Mouse (Mus musculus): ENCODE data around the gene Inpp5k. TPM values are rescaled to one million over a fixed set of nuclear protein-coding genes. Genes with fewer than 3 reads are reported as not detected.
"Not testable (repeated sequence)": the region's sequence is repeated elsewhere in the genome, so short reads cannot be mapped to it uniquely, and the experiment has no call there.

Gene Inpp5k
- total RNA-seq (2021): 10 to 100 TPM; 32.7 to 32.8 TPM
- long read RNA-seq, experiment 1, transcript Inpp5k-201 (12 exons, 2,679 nt): major isoform, 57 of 66 reads
- long read RNA-seq, experiment 1, partial matches to known transcripts: 1 of 66 reads
- long read RNA-seq, experiment 1, other reads (novel, unspliced or antisense): 8 of 66 reads
- long read RNA-seq, experiment 2, transcript Inpp5k-201 (12 exons, 2,679 nt): major isoform, 68 of 76 reads
- long read RNA-seq, experiment 2, partial matches to known transcripts: 2 of 76 reads
- long read RNA-seq, experiment 2, other reads (novel, unspliced or antisense): 6 of 76 reads

GRCm38 (mm10) chr11:75630645-75631229, at the start of gene Inpp5k:
Gene Inpp5k (plus strand): TSS chr11:75630988.
- intact Hi-C loops (cut with DNase I): loop anchor here (2.0 to 5.0 kb wide), 2 partner anchors 50 to 122 kb away; no protein-coding TSS in a partner anchor
- peak; percentile 96 for DNase-seq

- DNase-seq: no peak
- intact Hi-C loops (cut with DNase I): no loop called here
Measured at GRCm38 (mm10) chr11:75581495-75582149, 49.2 kb upstream of the Inpp5k start.

GRCm38 (mm10) chr11:75583521-75583920, 47.3 kb upstream of the Inpp5k start:
- no peak for DNase-seq
- intact Hi-C loops (cut with DNase I): no loop called here

DNA sequence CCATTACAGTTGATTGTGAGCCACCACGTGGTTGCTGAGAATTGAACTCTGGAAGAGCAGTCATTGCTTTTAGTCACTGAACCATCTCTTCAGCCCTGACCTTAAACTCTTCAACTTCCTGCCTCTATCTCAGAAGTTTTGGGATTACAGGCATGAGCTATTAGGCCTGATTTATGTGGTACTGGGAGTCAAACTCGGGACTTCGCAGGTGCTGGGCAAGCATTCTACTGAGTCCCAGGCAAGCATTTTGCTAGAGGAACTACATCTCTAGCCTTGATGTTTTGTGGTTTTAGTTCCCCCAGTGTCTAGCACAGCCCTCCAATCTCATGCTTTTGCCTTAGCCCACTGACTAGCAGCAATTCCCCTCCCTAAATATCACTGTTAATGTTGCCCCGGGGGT, 45.7 kb upstream of the Inpp5k start:
- no peak for DNase-seq
- intact Hi-C loops (cut with DNase I): no loop called here

DNA sequence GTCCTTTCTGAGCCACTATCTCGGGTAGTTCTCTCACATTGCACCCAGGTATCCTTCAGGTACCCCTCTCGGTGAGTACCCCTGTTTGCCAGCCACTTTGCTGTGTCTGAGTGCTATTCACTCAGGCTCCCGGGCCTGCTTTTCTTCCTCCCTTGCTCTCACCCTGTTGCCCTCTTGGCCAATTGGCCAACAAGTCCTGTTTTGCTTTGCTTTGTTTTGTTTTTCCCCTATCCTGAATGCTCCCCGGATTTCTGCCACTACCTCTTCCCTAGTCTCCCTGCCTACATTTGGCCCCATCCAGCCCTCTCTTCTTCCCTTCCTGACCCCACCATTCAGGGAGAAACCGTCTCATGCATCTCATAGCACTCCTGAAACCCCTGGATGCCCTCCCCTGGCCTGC, 44.8 kb upstream of the Inpp5k start:
- DNase-seq: no peak
- intact Hi-C loops (cut with DNase I): no loop called here

GRCm38 (mm10) chr11:75586963-75587362, 43.8 kb upstream of the Inpp5k start:
- intact Hi-C loops (cut with DNase I): no loop called here
- no peak for DNase-seq

DNA sequence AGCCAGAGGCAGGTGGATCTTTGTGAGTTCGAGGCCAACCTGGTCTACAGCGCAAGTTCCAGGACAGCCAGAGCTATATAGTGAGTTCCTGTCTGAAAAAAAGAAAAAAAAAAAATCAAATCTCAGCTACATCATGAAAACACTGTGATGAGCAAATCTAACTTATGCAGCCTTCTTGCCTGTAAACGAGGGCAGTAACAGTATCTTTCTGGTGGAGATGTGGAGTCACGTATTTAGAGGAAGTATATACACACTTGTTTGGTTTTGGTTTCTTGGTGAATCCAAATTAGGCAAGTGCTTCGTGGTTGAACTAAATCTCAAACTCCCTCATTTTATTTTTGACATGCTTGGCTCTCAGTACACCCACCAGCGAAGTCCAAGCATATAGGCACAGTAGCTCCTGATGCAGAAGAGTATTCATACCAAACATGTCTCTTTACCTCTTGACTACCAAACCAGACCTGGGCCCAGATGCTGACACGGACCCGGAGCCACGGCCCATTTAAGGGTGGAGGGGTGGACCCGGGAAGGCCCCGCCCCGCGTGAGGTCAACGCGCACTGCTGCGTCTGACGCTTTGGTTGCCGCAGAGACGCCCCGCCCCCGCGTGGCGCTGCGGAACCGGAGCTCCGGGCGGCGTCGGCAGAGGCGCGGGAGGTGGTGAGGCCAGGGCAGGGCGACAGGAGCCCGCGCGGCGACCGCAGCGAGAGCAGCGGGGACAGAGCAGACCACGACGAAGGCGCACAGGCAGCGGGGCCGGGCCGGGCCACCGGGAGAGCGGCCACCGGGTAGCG, 43.1 kb upstream of the Inpp5k start, which contains the start of gene Pitpna:
TSS of gene Pitpna (plus strand) at position 605 of the 792 bp plus-strand sequence.
- intact Hi-C loops (cut with DNase I): no loop called here
- DNase-seq: peak; percentile 98

GRCm38 (mm10) chr11:75588285-75588941, 42.4 kb upstream of the Inpp5k start:
- intact Hi-C loops (cut with DNase I): no loop called here
- no peak for DNase-seq

DNA sequence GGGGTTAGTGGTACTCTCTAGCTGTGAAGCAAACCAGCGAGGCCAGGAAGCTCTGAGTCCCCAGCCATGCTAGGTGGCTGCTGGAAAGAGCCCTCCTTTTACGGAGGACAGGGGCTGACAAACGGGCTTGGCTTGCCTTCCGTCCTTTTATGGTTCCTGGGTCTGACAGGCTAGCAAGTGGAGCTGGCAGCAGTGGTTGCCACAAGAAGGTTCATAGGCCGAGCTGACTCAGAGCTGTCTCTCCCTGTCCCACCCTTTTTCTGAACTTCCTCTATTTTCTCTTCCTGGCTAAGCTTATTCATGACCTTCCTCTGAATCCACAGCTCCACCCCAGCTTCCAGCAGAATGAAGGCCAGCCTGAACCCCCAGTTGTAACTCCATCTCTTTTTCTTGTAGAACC, 38.2 kb upstream of the Inpp5k start:
- intact Hi-C loops (cut with DNase I): no loop called here
- no peak for DNase-seq

- DNase-seq: no peak
- intact Hi-C loops (cut with DNase I): no loop called here
Measured at GRCm38 (mm10) chr11:75594431-75594830, 36.4 kb upstream of the Inpp5k start.

DNA sequence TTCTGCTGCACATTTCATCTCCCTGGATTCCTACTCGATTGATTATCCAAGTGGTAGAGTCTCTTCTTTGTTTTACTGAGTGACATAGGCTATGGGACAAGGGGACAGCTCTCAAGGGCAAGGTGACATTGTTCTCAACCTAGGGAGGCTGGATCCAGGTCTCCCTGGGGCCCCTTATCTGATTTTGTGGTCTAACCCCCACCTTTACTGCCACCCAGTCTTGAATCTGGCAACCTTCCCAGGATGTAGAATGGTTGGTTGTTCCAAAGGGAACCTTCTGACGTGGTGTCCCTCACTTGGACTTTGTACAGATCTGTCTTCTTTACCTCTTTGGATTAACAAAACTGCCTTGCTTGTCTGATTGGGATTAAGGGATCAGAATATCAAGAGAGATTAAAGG, 35.4 kb upstream of the Inpp5k start:
- DNase-seq: no peak
- intact Hi-C loops (cut with DNase I): no loop called here

- no peak for DNase-seq
- intact Hi-C loops (cut with DNase I): no loop called here
Measured at GRCm38 (mm10) chr11:75595816-75596215, 35.0 kb upstream of the Inpp5k start.

DNA sequence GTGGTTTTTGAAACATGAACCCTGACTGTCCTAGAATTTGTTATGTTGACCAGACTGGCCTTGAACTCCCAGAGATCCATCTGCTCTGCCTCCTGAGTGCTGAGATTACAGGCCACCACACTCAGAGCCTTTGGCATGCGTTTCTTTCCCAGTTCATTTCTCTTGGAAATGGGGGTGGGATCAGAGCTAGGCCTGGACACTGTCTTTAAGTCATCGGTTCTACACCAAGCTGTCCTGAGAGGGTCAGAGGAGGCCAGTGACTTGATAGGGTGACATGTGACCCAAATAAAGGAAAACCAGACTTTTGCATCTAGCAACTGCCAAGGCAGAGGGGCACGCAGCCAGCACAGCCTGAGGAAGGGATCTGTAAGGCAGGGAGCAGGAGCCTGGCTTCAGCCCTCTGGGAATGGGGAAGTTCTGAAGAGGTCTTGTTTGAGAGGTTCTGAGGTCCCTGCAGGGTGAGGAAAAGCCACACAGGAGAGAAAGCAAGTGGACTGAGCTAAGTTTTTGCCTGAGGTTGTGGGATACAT, 34.0 kb upstream of the Inpp5k start:
- intact Hi-C loops (cut with DNase I): no loop called here
- DNase-seq: peak; percentile 62 to 80

DNA sequence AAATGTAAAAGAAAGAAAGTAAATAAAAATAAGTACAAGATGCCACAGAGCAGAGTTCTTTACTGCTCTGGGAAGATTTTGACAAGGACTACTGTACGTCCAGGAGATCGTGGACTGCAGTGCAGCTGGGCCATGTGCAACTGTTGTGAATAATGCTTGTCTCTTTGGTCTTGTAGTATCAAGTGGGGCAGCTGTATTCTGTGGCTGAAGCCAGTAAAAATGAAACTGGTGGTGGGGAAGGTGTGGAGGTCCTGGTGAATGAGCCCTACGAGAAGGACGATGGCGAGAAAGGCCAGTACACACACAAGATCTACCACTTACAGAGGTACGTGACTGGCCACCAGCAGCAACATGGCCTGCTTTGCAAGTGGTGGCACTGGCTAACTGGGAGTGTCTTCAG, 32.8 kb upstream of the Inpp5k start:
- intact Hi-C loops (cut with DNase I): no loop called here
- no peak for DNase-seq

DNA sequence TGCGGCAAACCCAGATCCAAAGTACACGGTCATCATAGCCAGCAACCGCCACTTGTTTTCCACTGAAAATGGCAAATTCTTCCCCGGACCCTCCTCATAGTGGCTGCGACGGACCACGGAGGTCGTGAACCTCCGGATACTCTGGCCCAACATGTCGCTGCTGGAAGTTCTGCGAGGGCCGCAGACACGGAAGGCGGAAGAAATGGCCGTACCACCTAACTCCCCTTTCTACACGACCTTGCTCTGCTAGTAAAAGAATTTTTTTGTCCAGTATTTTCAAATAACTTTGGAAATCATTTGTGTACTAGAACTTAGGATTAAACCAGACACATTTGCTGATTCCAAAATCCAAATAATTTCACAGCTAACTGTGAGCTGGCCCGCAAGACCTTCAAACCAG, 31.0 kb upstream of the Inpp5k start:
- DNase-seq; intact Hi-C loops (cut with DNase I): not testable (repeated sequence)

DNA sequence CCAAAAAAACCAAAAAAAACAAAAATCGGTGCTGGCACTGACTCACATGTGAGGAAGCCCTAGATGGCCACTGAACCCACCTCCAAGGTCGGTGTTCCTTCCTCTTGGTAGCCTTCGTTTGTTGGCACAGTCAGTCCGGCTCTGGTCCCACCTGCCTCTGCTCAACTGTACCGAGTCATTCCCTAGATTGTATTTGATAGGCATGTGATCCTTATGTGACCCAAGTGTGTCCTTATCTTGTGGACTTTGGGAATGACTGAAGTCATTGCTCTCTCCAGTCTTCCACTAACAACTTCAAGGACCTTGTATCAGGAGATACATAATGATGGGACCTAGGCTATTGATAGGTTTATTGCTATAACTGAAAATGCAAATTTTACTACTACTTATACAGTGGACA, 26.0 kb upstream of the Inpp5k start:
- intact Hi-C loops (cut with DNase I): no loop called here
- DNase-seq: no peak

DNA sequence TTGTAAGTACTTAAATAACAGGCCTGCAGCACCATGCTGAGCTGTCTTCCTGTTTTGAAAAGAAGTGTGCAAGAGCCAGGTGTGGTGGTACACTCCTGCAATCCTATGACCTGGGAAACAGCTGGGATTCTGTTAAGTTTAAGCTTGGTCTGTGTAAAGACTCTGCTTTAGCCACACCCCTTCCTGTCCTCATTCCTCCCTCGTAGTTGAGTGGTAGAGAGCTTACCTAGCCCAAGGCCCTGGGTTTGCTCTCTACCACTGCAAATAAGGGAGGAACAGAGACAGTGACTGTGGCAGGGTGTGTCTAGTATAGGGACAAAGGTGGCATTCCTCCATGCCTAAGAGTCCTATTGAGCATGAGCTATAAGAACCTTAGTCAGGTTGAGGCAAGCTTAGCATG, 25.5 kb upstream of the Inpp5k start:
- intact Hi-C loops (cut with DNase I): no loop called here
- DNase-seq: no peak

DNA sequence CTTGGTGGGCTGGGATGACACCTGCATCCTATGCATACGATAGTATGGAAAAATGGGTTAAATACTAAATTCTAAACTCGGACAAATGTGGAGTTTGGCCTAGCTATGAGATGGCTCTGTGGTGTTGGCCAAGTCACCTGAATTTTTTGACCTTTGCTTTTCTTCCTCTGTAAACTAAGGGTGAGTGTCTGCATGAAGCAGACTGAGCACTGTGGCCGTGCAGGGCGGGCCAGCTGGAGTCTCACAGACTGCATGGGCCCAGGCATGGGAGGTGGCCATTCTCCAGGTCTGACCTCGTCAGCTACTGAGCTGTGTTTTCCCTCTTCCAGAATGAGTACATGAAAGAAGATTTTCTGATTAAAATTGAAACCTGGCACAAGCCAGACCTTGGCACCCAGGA, 22.0 kb upstream of the Inpp5k start:
- intact Hi-C loops (cut with DNase I): no loop called here
- no peak for DNase-seq

- no peak for DNase-seq
- intact Hi-C loops (cut with DNase I): no loop called here
Measured at GRCm38 (mm10) chr11:75610021-75610420, 20.8 kb upstream of the Inpp5k start.

DNA sequence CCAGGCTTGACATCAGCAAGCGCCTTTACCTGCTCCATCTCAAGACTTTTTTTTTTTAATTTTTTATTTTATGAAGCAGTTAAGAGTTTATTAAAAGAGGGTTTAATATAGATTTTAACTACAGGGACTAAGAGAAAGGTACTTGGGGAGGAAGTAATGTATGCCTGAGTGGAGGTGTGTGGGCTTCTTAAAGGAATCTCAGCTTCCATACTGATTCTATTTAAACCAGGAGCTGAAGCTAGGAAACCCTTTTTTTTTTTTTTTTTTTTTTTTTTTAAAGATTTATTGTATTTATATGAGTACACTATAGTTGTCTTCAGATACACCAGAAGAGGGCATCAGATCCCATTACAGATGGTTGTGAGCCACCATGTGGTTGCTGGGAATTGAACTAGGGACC, 16.0 kb upstream of the Inpp5k start:
- no peak for DNase-seq
- intact Hi-C loops (cut with DNase I): no loop called here

Data from heart, postnatal 14 days (tissue).